ENCODE assay signal across 13 mouse cellular contexts in genomic region chr8:105303874-105304273, GRCm38 (mm10). TPM values are rescaled to one million over a fixed set of nuclear protein-coding genes. Genes with fewer than 3 reads are reported as not detected.
DNase-seq lines count a peak whose midpoint lies in the region; ATAC-seq lines count a peak whose summit lies in the region.
"Had no signal": no experiment of that assay in that cellular context is flagged by ENCODE, and none has a peak within 500 bp of the region (broad histone marks: within the 10 kb centered on the region; RNA-seq: fewer than 3 reads in every experiment).

No protein-coding gene starts in this region.

- peak overlapping the region; percentile 23; the same call in 1 of the 2 replicates for H3K27ac ChIP-seq in intestine, embryonic 15.5 days
- no peak overlapping the region for H3K27ac ChIP-seq in intestine, embryonic 16.5 days (ENCODE audit: low read length)
- H3K27ac ChIP-seq in neural tube, embryonic 13.5 days (replicated peaks): 0 out of 2 replicates have a peak overlapping the region, but pooled peaks have one; percentile 34
- no peak overlapping the region for H3K27ac ChIP-seq in neural tube, embryonic 15.5 days (replicated peaks)
- no peak overlapping the region for H3K27ac ChIP-seq in forebrain, embryonic 11.5 days (ENCODE audit: low read depth, low read length)

- H3K9ac ChIP-seq in intestine, embryonic 15.5 days: no peak overlapping the region
- H3K9ac ChIP-seq in intestine, embryonic 16.5 days (ENCODE audit: low read depth, low read length): no peak overlapping the region
- H3K9ac ChIP-seq in neural tube, embryonic 13.5 days: no peak overlapping the region
- H3K9ac ChIP-seq in neural tube, embryonic 15.5 days (replicated peaks): no peak overlapping the region
- no peak overlapping the region for H3K9ac ChIP-seq in forebrain, embryonic 11.5 days (ENCODE audit: low read length)

- peaks cover 100% of the 10 kb centered on the region for H3K36me3 ChIP-seq in erythroblast, embryonic 14.5 days (ENCODE audit: control insufficient read depth)
- peaks cover 49% of the 10 kb centered on the region for H3K36me3 ChIP-seq in intestine, embryonic 15.5 days
- peaks cover 20% of the 10 kb centered on the region for H3K36me3 ChIP-seq in intestine, embryonic 16.5 days (ENCODE audit: control insufficient read depth, insufficient read depth, low read length)
- H3K36me3 ChIP-seq in neural tube, embryonic 13.5 days: peaks cover 82% of the 10 kb centered on the region
- H3K36me3 ChIP-seq in neural tube, embryonic 15.5 days: peaks cover 76% of the 10 kb centered on the region
- H3K36me3 ChIP-seq in forebrain, embryonic 11.5 days (ENCODE audit: control insufficient read depth, insufficient read depth, low read length): peaks cover 21% of the 10 kb centered on the region

- H3K4me2 ChIP-seq in intestine, embryonic 15.5 days (replicated peaks): no peak overlapping the region
- no peak overlapping the region for H3K4me2 ChIP-seq in intestine, embryonic 16.5 days (ENCODE audit: low read depth, low read length)
- no peak overlapping the region for H3K4me2 ChIP-seq in neural tube, embryonic 13.5 days
- no peak overlapping the region for H3K4me2 ChIP-seq in neural tube, embryonic 15.5 days
- H3K4me2 ChIP-seq in forebrain, embryonic 11.5 days (ENCODE audit: low read depth, low read length, severe bottlenecking): no peak overlapping the region

- no peak for ATAC-seq in erythroblast, adult 5-6 weeks (replicated peaks; ENCODE audit: low FRiP score, poor library complexity, severe bottlenecking)
- no peak for ATAC-seq in intestine, embryonic 15.5 days
- no peak for ATAC-seq in intestine, embryonic 16.5 days
- no peak for ATAC-seq in neural tube, embryonic 13.5 days (ENCODE audit: low read depth)
- no peak for ATAC-seq in neural tube, embryonic 15.5 days (ENCODE audit: low FRiP score)
- ATAC-seq in forebrain, embryonic 11.5 days (replicated peaks; ENCODE audit: low FRiP score): no peak

- no peak for DNase-seq in layer of hippocampus, adult 18-20 months (ENCODE audit: low spot score in 2 of 2)
- no peak for DNase-seq in forebrain, embryonic 11.5 days (ENCODE audit: low spot score)
- DNase-seq: cerebellum, postnatal 14 days; heart, postnatal 14 days; kidney, adult 2 months had no signal

- peaks cover 82% of the 10 kb centered on the region for H3K4me1 ChIP-seq in erythroblast, embryonic 14.5 days (ENCODE audit: control insufficient read depth)
- H3K4me1 ChIP-seq in intestine, embryonic 15.5 days (replicated peaks): peaks cover 29% of the 10 kb centered on the region
- H3K4me1 ChIP-seq in intestine, embryonic 16.5 days (ENCODE audit: control insufficient read depth, insufficient read depth, low read length): peaks cover 21% of the 10 kb centered on the region
- H3K4me1 ChIP-seq in neural tube, embryonic 13.5 days (replicated peaks): peaks cover 26% of the 10 kb centered on the region
- H3K4me1 ChIP-seq in neural tube, embryonic 15.5 days: peaks cover 29% of the 10 kb centered on the region
- H3K4me1 ChIP-seq in forebrain, embryonic 11.5 days (replicated peaks; ENCODE audit: control insufficient read depth, insufficient read depth, low read length): peaks cover 8% of the 10 kb centered on the region

- H3K27me3 ChIP-seq in erythroblast, embryonic 14.5 days (ENCODE audit: control insufficient read depth): no peaks in the 10 kb centered on the region
- no peaks in the 10 kb centered on the region for H3K27me3 ChIP-seq in intestine, embryonic 15.5 days (replicated peaks)
- H3K27me3 ChIP-seq in intestine, embryonic 16.5 days (replicated peaks; ENCODE audit: control insufficient read depth, insufficient read depth, low read length): no peaks in the 10 kb centered on the region
- no peaks in the 10 kb centered on the region for H3K27me3 ChIP-seq in neural tube, embryonic 13.5 days
- no peaks in the 10 kb centered on the region for H3K27me3 ChIP-seq in neural tube, embryonic 15.5 days (replicated peaks)
- no peaks in the 10 kb centered on the region for H3K27me3 ChIP-seq in forebrain, embryonic 11.5 days (ENCODE audit: control insufficient read depth, insufficient read depth, low read length)

- WGBS in intestine, embryonic 15.5 days: 76% methylated on average over 9 of the region's 9 CpGs
- WGBS in intestine, embryonic 16.5 days: 74% methylated on average over 9 of the region's 9 CpGs
- 83% methylated on average over 9 of the region's 9 CpGs for WGBS in neural tube, embryonic 13.5 days
- WGBS in neural tube, embryonic 15.5 days: 77% methylated on average over 9 of the region's 9 CpGs
- WGBS in forebrain, embryonic 11.5 days: 85% methylated on average over 9 of the region's 9 CpGs

- no peaks in the 10 kb centered on the region for H3K9me3 ChIP-seq in erythroblast, embryonic 14.5 days (ENCODE audit: control insufficient read depth, low read length)
- no peaks in the 10 kb centered on the region for H3K9me3 ChIP-seq in intestine, embryonic 15.5 days
- no peaks in the 10 kb centered on the region for H3K9me3 ChIP-seq in intestine, embryonic 16.5 days (ENCODE audit: control insufficient read depth, low read length)
- no peaks in the 10 kb centered on the region for H3K9me3 ChIP-seq in neural tube, embryonic 13.5 days
- no peaks in the 10 kb centered on the region for H3K9me3 ChIP-seq in neural tube, embryonic 15.5 days (replicated peaks)
- no peaks in the 10 kb centered on the region for H3K9me3 ChIP-seq in forebrain, embryonic 11.5 days (ENCODE audit: control insufficient read depth, low read length)
- H3K9me3 ChIP-seq: G1E had no signal

- peak overlapping the region; percentile 16 for H3K4me3 ChIP-seq in erythroblast, embryonic 14.5 days (replicated peaks)
- no peak overlapping the region for H3K4me3 ChIP-seq in intestine, embryonic 15.5 days (replicated peaks)
- H3K4me3 ChIP-seq in intestine, embryonic 16.5 days (ENCODE audit: low read length): no peak overlapping the region
- H3K4me3 ChIP-seq in neural tube, embryonic 13.5 days: no peak overlapping the region
- no peak overlapping the region for H3K4me3 ChIP-seq in neural tube, embryonic 15.5 days (replicated peaks)
- no peak overlapping the region for H3K4me3 ChIP-seq in forebrain, embryonic 11.5 days (ENCODE audit: low read depth, low read length)
- H3K4me3 ChIP-seq: myocyte had no signal

RNA-seq across cellular contexts. Expression of gene Elmo3, which starts 1.5 kb away (rescaled TPM):
- 0.97 and 1.1 TPM in 2 replicates for polyA plus RNA-seq in erythroblast, embryonic 14.5 days (2012)
- total RNA-seq in erythroblast, adult 5-6 weeks (2015; ENCODE audit: low replicate concordance): 13.8 and 17.3 TPM in 2 replicates
- total RNA-seq in erythroblast, adult 5-6 weeks (2017; ENCODE audit: low replicate concordance): 22.1 and 30.7 TPM in 2 replicates
- polyA plus RNA-seq in intestine, embryonic 15.5 days (2015; fragmentation: Nextera tagmentation; extraction: Ambion mirVana): 18.3 and 21.2 TPM in 2 replicates
- 28.0 and 30.3 TPM in 2 replicates for polyA plus RNA-seq in intestine, embryonic 16.5 days (2015; fragmentation: Nextera tagmentation; extraction: Ambion mirVana)
- 0.92 and 1.4 TPM in 2 replicates for polyA plus RNA-seq in neural tube, embryonic 13.5 days (2015; fragmentation: Nextera tagmentation; extraction: Ambion mirVana)
- polyA plus RNA-seq in neural tube, embryonic 15.5 days (2015; fragmentation: Nextera tagmentation; extraction: Ambion mirVana): 1.1 and 4.7 TPM in 2 replicates
- total RNA-seq in layer of hippocampus, adult 18-20 months (2021): under 1 TPM; 0.79 to 0.97 TPM
- polyA plus RNA-seq in forebrain, embryonic 11.5 days (2014; fragmentation: Nextera tagmentation; extraction: Ambion mirVana): 2.4 and 2.6 TPM in 2 replicates

RNA-seq across cellular contexts. Expression of gene E2f4, which starts 6.4 kb away (rescaled TPM):
- polyA plus RNA-seq in erythroblast, embryonic 14.5 days (2012): 30.0 and 45.9 TPM in 2 replicates
- total RNA-seq in erythroblast, adult 5-6 weeks (2015; ENCODE audit: low replicate concordance): 289 and 294 TPM in 2 replicates
- total RNA-seq in erythroblast, adult 5-6 weeks (2017; ENCODE audit: low replicate concordance): 120 and 129 TPM in 2 replicates
- 84.9 and 90.4 TPM in 2 replicates for polyA plus RNA-seq in intestine, embryonic 15.5 days (2015; fragmentation: Nextera tagmentation; extraction: Ambion mirVana)
- polyA plus RNA-seq in intestine, embryonic 16.5 days (2015; fragmentation: Nextera tagmentation; extraction: Ambion mirVana): 86.7 and 89.2 TPM in 2 replicates
- 49.3 and 51.8 TPM in 2 replicates for polyA plus RNA-seq in neural tube, embryonic 13.5 days (2015; fragmentation: Nextera tagmentation; extraction: Ambion mirVana)
- polyA plus RNA-seq in neural tube, embryonic 15.5 days (2015; fragmentation: Nextera tagmentation; extraction: Ambion mirVana): 41.6 and 61.6 TPM in 2 replicates
- 10 to 100 TPM; 34.2 to 36.7 TPM for total RNA-seq in layer of hippocampus, adult 18-20 months (2021)
- polyA plus RNA-seq in forebrain, embryonic 11.5 days (2014; fragmentation: Nextera tagmentation; extraction: Ambion mirVana): 122 and 135 TPM in 2 replicates

RNA-seq across cellular contexts. Expression of gene Exoc3l, which starts 8.0 kb away (rescaled TPM):
- 1.6 and 1.7 TPM in 2 replicates for polyA plus RNA-seq in erythroblast, embryonic 14.5 days (2012)
- total RNA-seq in erythroblast, adult 5-6 weeks (2015; ENCODE audit: low replicate concordance): 0.38 and 5.9 TPM in 2 replicates
- total RNA-seq in erythroblast, adult 5-6 weeks (2017; ENCODE audit: low replicate concordance): 15.0 and 26.8 TPM in 2 replicates
- 8.0 and 8.7 TPM in 2 replicates for polyA plus RNA-seq in intestine, embryonic 15.5 days (2015; fragmentation: Nextera tagmentation; extraction: Ambion mirVana)
- 6.6 and 7.4 TPM in 2 replicates for polyA plus RNA-seq in intestine, embryonic 16.5 days (2015; fragmentation: Nextera tagmentation; extraction: Ambion mirVana)
- 12.8 and 14.3 TPM in 2 replicates for polyA plus RNA-seq in neural tube, embryonic 13.5 days (2015; fragmentation: Nextera tagmentation; extraction: Ambion mirVana)
- polyA plus RNA-seq in neural tube, embryonic 15.5 days (2015; fragmentation: Nextera tagmentation; extraction: Ambion mirVana): 10.6 and 11.3 TPM in 2 replicates
- total RNA-seq in layer of hippocampus, adult 18-20 months (2021): under 1 TPM; 0.48 to 0.94 TPM
- polyA plus RNA-seq in forebrain, embryonic 11.5 days (2014; fragmentation: Nextera tagmentation; extraction: Ambion mirVana): 10.3 TPM in 2 replicates

RNA-seq across cellular contexts. Expression of gene 4931428F04Rik, which starts 14.2 kb away (rescaled TPM):
- 0.01 and 0.09 TPM in 2 replicates for polyA plus RNA-seq in erythroblast, embryonic 14.5 days (2012)
- 1.0 and 3.8 TPM in 2 replicates for total RNA-seq in erythroblast, adult 5-6 weeks (2015; ENCODE audit: low replicate concordance)
- 0.70 and 1.2 TPM in 2 replicates for total RNA-seq in erythroblast, adult 5-6 weeks (2017; ENCODE audit: low replicate concordance)
- 8.3 and 8.6 TPM in 2 replicates for polyA plus RNA-seq in intestine, embryonic 15.5 days (2015; fragmentation: Nextera tagmentation; extraction: Ambion mirVana)
- 6.7 and 7.2 TPM in 2 replicates for polyA plus RNA-seq in intestine, embryonic 16.5 days (2015; fragmentation: Nextera tagmentation; extraction: Ambion mirVana)
- polyA plus RNA-seq in neural tube, embryonic 13.5 days (2015; fragmentation: Nextera tagmentation; extraction: Ambion mirVana): 120 and 124 TPM in 2 replicates
- 104 and 122 TPM in 2 replicates for polyA plus RNA-seq in neural tube, embryonic 15.5 days (2015; fragmentation: Nextera tagmentation; extraction: Ambion mirVana)
- 10 to 100 TPM; 19.2 to 23.5 TPM for total RNA-seq in layer of hippocampus, adult 18-20 months (2021)
- 23.4 and 30.3 TPM in 2 replicates for polyA plus RNA-seq in forebrain, embryonic 11.5 days (2014; fragmentation: Nextera tagmentation; extraction: Ambion mirVana)

RNA-seq across cellular contexts. Expression of gene Lrrc29, which starts 22.2 kb away (rescaled TPM):
- polyA plus RNA-seq in erythroblast, embryonic 14.5 days (2012): 2.5 and 3.1 TPM in 2 replicates
- 13.4 and 35.9 TPM in 2 replicates for total RNA-seq in erythroblast, adult 5-6 weeks (2015; ENCODE audit: low replicate concordance)
- total RNA-seq in erythroblast, adult 5-6 weeks (2017; ENCODE audit: low replicate concordance): 26.2 and 28.6 TPM in 2 replicates
- 1.3 and 2.3 TPM in 2 replicates for polyA plus RNA-seq in intestine, embryonic 15.5 days (2015; fragmentation: Nextera tagmentation; extraction: Ambion mirVana)
- polyA plus RNA-seq in intestine, embryonic 16.5 days (2015; fragmentation: Nextera tagmentation; extraction: Ambion mirVana): 1.5 and 1.8 TPM in 2 replicates
- 1.2 and 1.3 TPM in 2 replicates for polyA plus RNA-seq in neural tube, embryonic 13.5 days (2015; fragmentation: Nextera tagmentation; extraction: Ambion mirVana)
- 0.55 and 1.2 TPM in 2 replicates for polyA plus RNA-seq in neural tube, embryonic 15.5 days (2015; fragmentation: Nextera tagmentation; extraction: Ambion mirVana)
- 1 to 10 TPM; 4.6 to 5.3 TPM for total RNA-seq in layer of hippocampus, adult 18-20 months (2021)
- polyA plus RNA-seq in forebrain, embryonic 11.5 days (2014; fragmentation: Nextera tagmentation; extraction: Ambion mirVana): 2.0 TPM in 2 replicates

Comparison
In these comparisons a context has a peak if more than half of its experiments do, and no peak if none do; other contexts are left out.
1. H3K27ac ChIP-seq: peak in intestine, embryonic 15.5 days (single experiment) and neural tube, embryonic 13.5 days (single experiment); none in intestine, embryonic 16.5 days (single experiment), neural tube, embryonic 15.5 days (single experiment) and forebrain, embryonic 11.5 days (single experiment).